Mouse (Mus musculus) CD4-positive helper T cell, adult 2 months (primary cell): ENCODE results near the gene Hist1h4c.
"Not testable (repeated sequence)": the region's sequence is repeated elsewhere in the genome, so short reads cannot be mapped to it uniquely, and the experiment has no call there.

Source experiments
- DNase-seq: peaks from one replicate; pipeline ENCODE4 v3.0.0-alpha.2; 2012; ENCODE audit warnings: low read depth, missing footprints, low spot score

Gene Hist1h4c

DNA sequence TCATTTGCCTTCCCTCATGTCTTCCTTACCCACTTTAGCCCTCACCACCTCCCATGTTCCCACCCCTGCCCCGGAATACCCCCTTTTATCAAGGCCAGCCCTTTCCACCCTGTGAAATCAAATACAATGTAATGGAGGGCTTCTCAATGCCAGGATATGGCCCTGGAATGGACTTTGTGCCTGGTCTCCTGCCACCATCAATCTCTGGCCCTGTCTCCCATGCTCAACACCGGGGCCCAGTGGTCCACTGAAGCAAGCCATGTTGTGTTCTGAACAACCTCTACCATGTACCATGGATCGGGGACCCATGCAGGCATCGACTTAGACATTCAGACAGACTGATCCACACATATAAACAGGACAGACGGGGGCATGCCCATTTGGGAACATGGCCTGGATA is 31.5 kb upstream of the Hist1h4c start:
- DNase-seq, result no peak

- DNase-seq, result no peak
Measured at GRCm38 (mm10) chr13:23729192-23729525, 30.9 kb upstream of the Hist1h4c start.

DNA sequence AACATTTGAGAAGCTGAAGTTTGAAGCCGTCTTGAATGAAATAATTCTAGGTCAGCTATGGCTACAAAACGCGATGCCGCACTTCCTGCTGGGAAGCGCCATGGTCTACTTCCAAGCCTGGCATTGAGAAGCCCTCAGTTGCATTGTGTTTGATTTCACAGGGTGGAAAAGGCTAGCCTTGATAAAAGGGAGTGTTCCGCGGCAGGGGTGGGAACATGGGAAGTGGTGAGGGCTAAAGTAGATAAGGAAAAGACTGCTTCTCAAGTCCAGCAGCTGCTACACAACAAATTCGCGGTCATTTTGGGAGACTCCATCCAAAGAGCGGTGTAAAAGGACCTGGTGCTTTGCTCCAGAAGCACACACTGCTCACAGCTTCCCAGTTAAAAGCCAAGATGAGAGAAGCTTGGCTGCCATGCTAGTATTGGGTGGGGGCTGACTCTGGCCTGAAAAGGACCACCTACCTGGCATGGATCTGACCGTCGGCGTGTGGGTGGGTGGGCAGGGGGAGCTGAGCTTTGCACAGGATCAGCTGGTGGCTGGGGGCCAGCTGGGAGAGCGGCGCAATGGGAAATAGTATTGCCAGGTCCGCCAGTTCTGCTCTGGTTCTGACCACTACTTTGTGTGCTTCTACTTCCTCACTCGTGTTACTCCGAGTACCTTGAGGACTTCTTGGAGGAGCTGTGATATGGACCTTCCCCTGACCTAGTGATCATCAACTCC is 30.4 kb upstream of the Hist1h4c start:
- no peak for DNase-seq

DNA sequence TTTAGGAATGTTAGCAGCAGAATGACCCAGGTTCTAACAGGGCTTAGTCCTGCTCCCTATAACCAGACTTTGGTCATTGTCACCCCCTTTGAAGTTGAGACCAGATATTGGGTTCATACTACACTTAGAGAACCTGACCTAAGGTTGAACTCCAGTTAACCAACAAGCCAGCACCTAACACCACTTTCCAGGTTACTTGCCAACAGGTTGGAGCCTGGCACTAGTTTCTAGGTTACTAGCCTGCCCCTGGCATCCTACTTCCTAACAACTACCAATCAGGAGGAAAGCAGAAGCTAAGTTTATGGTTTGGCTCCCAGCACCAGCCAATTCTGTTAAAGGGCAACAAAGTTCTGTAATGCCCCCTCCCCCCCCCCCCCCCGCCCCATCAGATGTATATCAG is 27.0 kb upstream of the Hist1h4c start:
- no peak for DNase-seq

DNA sequence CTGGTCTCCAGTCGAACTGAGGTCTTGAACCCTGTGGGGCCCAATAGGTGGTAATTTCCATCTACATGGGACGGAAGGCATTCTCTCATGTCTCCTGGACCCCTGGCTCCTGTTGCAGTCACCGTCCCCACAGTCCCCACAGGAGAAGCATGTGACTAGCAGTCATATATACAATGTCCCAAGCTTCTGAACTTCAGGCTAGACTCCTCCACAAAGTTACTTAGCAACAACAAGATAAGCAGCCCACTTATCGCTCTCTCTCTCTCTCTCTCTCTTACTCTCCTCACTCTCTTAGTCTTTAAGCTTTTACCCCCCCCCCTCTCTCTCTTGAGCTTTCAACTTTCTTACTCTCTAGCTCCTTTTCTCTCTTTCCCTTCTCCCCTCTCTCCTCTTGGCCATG is 26.0 kb upstream of the Hist1h4c start:
- no peak for DNase-seq

GRCm38 (mm10) chr13:23717593-23718245 is 19.5 kb upstream of the Hist1h4c start:
- not testable (repeated sequence) for DNase-seq

GRCm38 (mm10) chr13:23717176-23717575 is 18.9 kb upstream of the Hist1h4c start:
- DNase-seq, result no peak

- no peak for DNase-seq
Measured at GRCm38 (mm10) chr13:23716261-23717042, 18.2 kb upstream of the Hist1h4c start.

DNA sequence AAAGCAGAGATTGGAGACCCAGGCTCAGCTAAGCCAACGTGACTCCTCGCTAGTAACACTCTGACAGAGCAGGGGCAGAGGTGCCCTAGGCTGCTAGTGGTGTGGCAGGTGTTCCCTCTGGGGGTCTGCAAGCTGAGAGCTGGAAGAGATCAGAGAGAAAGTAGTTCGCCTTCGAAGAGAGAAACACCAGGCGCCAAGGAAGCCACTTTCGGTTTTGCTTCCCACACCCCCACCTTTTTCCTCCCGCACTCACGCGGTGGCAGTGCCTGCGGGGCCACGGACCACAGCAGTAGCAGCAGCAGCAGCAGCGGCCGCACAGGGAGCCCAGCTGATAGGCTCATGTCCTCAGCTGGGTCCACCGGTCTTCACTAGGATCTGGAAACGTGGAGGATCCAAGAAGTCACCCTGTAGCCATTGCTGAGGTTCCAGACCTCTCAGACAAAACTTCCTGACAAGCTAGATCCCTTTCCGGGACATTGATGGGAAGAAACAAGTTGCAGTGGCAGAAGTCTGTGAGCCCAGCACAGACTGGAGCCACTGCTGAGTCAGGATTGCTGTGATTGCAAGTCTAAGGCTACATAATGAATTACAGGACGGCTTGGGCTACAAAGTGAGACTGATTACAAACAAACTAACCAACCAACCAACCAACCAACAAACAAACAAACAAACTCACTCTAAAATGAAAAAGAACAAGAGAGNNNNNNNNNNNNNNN is 12.3 kb upstream of the Hist1h4c start, which contains the start of gene Hfe:
Gene Hfe, minus strand, starts transcription at position 481 of the 716 bp plus-strand sequence.
- peak; percentile 83 for DNase-seq

GRCm38 (mm10) chr13:23709714-23710373 is 11.6 kb upstream of the Hist1h4c start:
- DNase-seq, result no peak

GRCm38 (mm10) chr13:23708654-23709053 is 10.4 kb upstream of the Hist1h4c start:
- no peak for DNase-seq

- DNase-seq, result no peak
Measured at GRCm38 (mm10) chr13:23708041-23708440, 9.8 kb upstream of the Hist1h4c start.

GRCm38 (mm10) chr13:23706771-23707170 is 8.5 kb upstream of the Hist1h4c start:
- DNase-seq, result no peak

DNA sequence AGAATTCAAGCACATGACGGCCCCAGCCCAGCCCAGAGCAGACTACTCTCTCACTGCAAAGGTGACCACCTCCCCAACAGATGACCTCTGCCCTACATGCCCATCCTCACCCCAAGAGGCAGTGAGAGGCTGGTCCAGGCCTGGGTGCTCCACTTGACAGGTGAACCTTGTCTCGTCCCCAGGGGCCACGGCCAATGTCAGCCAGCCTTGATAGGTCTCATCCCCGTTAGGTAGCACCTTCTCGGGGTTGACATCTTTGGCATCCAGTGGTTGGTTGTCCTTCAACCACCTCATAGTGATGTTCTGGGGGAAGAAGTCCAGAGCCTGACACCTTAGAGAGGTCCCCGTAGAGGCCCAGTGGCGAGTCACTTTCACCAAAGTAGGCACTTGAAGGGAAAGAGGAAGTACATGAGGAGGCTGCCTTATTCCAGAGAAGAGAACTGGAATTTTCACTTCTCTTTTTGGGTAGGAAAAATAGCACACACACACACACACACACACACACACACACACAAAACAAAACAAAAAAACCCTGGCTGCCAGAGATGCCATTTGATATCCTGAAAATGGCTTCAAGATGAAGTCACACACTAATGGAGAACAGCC is 7.6 kb upstream of the Hist1h4c start:
- no peak for DNase-seq

DNA sequence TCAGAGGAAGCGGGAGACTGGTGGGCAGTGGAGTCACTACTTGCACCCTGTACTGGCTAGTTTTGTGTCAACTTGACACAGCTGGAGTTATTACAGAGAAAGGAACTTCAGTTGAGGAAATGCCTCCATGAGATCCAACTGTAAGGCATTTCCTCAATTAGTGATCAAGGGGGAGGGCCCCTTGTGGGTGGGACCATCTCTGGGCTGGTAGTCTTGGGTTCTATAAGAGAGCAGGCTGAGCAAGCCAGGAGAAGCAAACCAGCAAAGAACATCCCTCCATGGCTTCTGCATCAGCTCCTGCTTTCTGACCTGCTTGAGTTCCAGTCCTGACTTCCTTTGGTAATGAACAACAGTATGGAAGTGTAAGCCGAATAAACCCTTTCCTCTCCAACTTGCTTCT is 4.5 kb upstream of the Hist1h4c start:
- DNase-seq, result not testable (repeated sequence)

GRCm38 (mm10) chr13:23702220-23702619 is 4.0 kb upstream of the Hist1h4c start:
- DNase-seq, result no peak

DNA sequence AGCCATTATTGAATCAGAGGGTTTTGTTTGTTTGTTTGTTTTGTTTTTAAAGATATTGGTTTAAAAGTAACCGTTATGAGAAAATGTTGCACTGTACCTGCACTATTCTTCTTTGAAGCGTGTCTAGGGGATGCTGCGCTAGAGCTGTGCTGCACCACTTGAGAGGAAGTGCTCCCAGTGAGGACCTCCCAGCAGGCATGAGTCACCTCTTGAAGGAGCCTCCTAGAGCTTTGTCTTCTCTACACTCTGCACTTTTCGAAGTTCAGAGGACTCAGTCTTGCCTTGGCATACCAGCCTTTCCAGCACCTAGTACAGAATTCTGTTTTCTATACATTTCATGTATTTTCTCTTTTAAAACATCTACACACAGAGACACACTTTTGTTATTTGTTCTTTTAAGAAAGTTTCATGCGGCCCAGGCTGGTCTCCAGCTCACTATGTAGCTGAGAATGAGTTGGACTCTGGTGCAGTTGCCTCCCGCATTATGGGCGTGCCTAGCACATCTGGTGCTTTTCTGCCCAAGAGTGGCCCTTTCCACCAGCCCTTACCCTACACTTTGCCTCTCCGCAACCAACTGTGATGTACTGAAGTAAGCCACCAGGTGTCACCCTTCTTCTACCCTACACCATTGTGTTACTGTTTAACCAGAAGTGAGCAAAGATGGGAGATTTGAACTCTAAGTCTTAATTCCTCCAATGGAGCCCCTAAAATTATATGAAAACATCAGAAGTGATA is 2.7 kb upstream of the Hist1h4c start:
- DNase-seq, result peak; percentile 83

- DNase-seq, result no peak
Measured at GRCm38 (mm10) chr13:23699767-23700166, 1.5 kb upstream of the Hist1h4c start.

- no peak for DNase-seq
Measured at GRCm38 (mm10) chr13:23698996-23699395, 742 bp upstream of the Hist1h4c start.
